Mouse (Mus musculus) heart, embryonic 13.5 days (tissue): ENCODE measurements around the gene Rundc1. TPM values are rescaled to one million over a fixed set of nuclear protein-coding genes. Genes with fewer than 3 reads are reported as not detected.
"Not testable (repeated sequence)": the region's sequence is repeated elsewhere in the genome, so short reads cannot be mapped to it uniquely, and the experiment has no call there.

Experiments used
- ATAC-seq: fragments of 200-750 bp; cut with Nextera tagmentation; 2 replicates; pipeline ENCODE4 v1.8.0; 2017; ENCODE audit warnings: moderate TSS enrichment; ENCODE audit not compliant: insufficient number of reproducible peaks, low FRiP score, low TSS enrichment; ENCODE audit errors: extremely low read depth
- H3K27ac ChIP-seq: fragments of 300-500 bp; sonication (generic); replicated peaks from 2 replicates; pipeline ENCODE4 v1.5.1; 2015; ENCODE audit warnings: moderate library complexity, mild to moderate bottlenecking, inconsistent platforms
- H3K27me3 ChIP-seq: fragments of 300-500 bp; sonication (generic); replicated peaks from 2 replicates; pipeline ENCODE4 v1.6.1; 2015; ENCODE audit warnings: mild to moderate bottlenecking, inconsistent platforms
- H3K36me3 ChIP-seq: fragments of 300-500 bp; sonication (generic); 2 replicates; pipeline ENCODE4 v1.6.1; 2015; ENCODE audit warnings: mild to moderate bottlenecking, inconsistent platforms
- H3K4me1 ChIP-seq: fragments of 300-500 bp; sonication (generic); 2 replicates; pipeline ENCODE4 v1.6.1; 2015; ENCODE audit warnings: inconsistent platforms
- H3K4me2 ChIP-seq: fragments of 300-500 bp; sonication (generic); 2 replicates; pipeline ENCODE4 v1.6.1; 2015; ENCODE audit warnings: inconsistent platforms, mild to moderate bottlenecking, moderate library complexity
- H3K4me3 ChIP-seq: fragments of 300-500 bp; sonication (generic); 2 replicates; pipeline ENCODE4 v1.5.1; 2015; ENCODE audit warnings: moderate library complexity, mild to moderate bottlenecking, inconsistent platforms
- H3K9ac ChIP-seq: fragments of 300-500 bp; sonication (generic); 2 replicates; pipeline ENCODE4 v1.6.1; 2015; ENCODE audit warnings: inconsistent platforms, mild to moderate bottlenecking, moderate library complexity
- H3K9me3 ChIP-seq: fragments of 300-500 bp; sonication (generic); 2 replicates; pipeline ENCODE4 v1.6.1; 2016; ENCODE audit warnings: inconsistent platforms
- WGBS: fragments of 180-500 bp; shearing (Covaris S2); methylation state at CpG from one replicate; pipeline ENCODE4 v1.1.7; 2015; ENCODE audit warnings: mixed read lengths; 5-methylcytosine and 5-hydroxymethylcytosine counted together
- polyA plus RNA-seq: library from polyadenylated mRNA; unstranded; fragments of >200 nt; fragmentation: Nextera tagmentation; extraction: Ambion mirVana; gene quantifications from 2 replicates; pipeline ENCODE4 v1.2.1, GENCODE M21; 2015

Gene Rundc1
- polyA plus RNA-seq, 1 experiment from 2014 or later = 13.1 TPM

DNA sequence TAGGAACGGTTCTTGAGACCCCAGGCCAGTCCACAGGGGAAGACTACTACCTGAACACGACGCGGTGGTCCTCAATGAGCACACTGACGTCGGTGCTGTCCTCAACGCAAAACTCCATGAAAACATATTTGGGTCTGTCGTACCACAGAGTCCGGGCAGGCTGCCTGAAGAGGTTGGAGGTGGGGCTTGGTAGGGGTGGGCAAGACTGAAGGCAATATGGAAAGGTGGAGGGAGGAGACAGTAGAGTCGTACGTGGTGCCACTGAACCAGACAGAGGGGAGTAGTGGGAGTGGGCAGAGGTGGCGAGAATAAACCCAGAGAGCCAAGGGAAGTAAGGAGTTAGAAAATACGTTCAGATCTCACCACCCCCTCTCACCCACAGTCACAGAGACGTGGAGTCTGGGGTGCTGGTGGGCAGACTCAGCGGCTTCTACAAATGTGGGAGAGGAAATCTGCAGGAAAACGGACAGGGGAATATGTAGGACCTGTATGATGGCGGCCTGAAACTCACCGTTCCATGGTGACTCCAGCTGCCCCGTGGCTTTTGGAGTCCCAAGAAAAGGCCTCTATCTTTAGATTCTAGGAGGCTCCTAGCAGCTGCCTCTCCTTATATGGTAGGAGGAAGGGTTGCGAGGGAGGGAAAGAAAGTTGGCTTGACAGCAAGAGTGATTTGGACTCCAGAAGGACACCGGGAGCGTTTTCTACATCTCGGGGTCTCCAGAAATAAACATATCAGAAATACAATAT is 607 bp upstream of the Rundc1 start, which contains the start of gene Gm27029:
Gene Gm27029, minus strand, starts transcription at position 692 of the 747 bp plus-strand sequence.
- H3K9me3 ChIP-seq = no peaks in the 10 kb centered on the region
- ATAC-seq = peak; percentile 44

GRCm38 (mm10) chr11:101426165-101426564 is 1.3 kb downstream of the Rundc1 start:
- peaks cover 37% of the 10 kb centered on the region for H3K4me1 ChIP-seq

More for the DNA sequence above, 607 bp upstream of the Rundc1 start, which contains the start of gene Gm27029:
- H3K27me3 ChIP-seq = no peaks in the 10 kb centered on the region
- peak within 1 kb of the TSS; percentile 99 for H3K27ac ChIP-seq
- 2% methylated on average over 23 of the region's 23 CpGs for WGBS
- peak within 1 kb of the TSS; percentile 91 for H3K9ac ChIP-seq
- H3K36me3 ChIP-seq = peaks cover 29% of the 10 kb centered on the region
- peak within 1 kb of the TSS; percentile 85 for H3K4me2 ChIP-seq
- H3K4me1 ChIP-seq = peaks cover 37% of the 10 kb centered on the region
- H3K4me3 ChIP-seq = peak within 1 kb of the TSS; percentile 94

DNA sequence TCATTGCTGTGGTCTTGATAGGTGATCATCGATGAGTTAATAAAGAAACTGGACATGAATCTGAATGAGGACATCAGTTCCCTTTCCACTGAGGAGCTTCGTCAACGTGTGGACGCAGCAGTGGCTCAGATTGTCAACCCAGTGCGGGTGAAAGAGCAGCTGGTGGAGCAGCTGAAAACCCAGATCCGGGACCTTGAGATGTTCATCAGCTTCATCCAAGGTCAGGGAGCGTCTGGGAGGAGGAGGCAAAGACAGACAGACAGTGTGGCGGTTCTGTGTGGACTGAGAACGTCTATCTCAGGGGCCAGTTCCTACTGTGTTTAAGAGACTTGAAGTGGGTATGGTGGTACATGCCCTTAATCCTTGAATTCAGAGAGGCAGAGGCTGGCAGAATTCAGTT is 6.4 kb downstream of the Rundc1 start:
- WGBS = 89% methylated on average over 9 of the region's 9 CpGs
- Histone ChIP-seq H3K4me2 (no peak overlapping the region), H3K4me3 (no peak overlapping the region), H3K4me1 (peaks cover 9% of the 10 kb centered on the region), H3K27me3 (no peaks in the 10 kb centered on the region), H3K9ac (no peak overlapping the region), H3K9me3 (no peaks in the 10 kb centered on the region), H3K36me3 (peaks cover 71% of the 10 kb centered on the region), H3K27ac (no peak overlapping the region)
- no peak for ATAC-seq

More at GRCm38 (mm10) chr11:101426165-101426564, 1.3 kb downstream of the Rundc1 start:
- H3K4me3 ChIP-seq = peak overlapping the region; percentile 94
- H3K27ac ChIP-seq = no peak overlapping the region
- H3K27me3 ChIP-seq = no peaks in the 10 kb centered on the region
- peaks cover 29% of the 10 kb centered on the region for H3K36me3 ChIP-seq
- H3K9me3 ChIP-seq = no peaks in the 10 kb centered on the region
- peak overlapping the region; percentile 85 for H3K4me2 ChIP-seq
- no peak for ATAC-seq
- WGBS = 44% methylated on average over 8 of the region's 8 CpGs
- H3K9ac ChIP-seq = peak overlapping the region; percentile 91

DNA sequence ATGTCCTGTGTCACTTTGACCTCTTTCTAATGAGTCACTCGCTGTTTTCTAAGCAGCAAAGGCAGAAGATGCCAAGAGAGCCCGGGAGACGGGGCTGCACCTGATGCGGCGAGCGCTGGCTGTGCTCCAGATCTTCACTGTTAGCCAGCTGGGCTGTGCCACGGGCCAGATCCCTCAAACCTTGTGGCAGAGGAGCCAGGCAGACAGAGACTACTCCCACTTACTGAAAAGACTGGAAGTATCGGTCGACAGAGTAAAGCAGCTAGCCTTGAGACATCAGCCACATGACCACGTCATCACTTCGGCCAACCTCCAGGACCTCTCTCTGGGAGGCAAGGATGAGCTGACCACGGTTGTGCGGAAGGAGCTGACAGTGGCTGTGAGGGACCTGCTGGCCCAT is 8.5 kb downstream of the Rundc1 start:
- 84% methylated on average over 13 of the region's 13 CpGs for WGBS
- Histone ChIP-seq H3K4me1 (no peaks in the 10 kb centered on the region), H3K4me2 (no peak overlapping the region), H3K36me3 (peaks cover 72% of the 10 kb centered on the region), H3K4me3 (no peak overlapping the region), H3K9me3 (no peaks in the 10 kb centered on the region), H3K9ac (no peak overlapping the region), H3K27me3 (no peaks in the 10 kb centered on the region), H3K27ac (no peak overlapping the region)
- no peak for ATAC-seq

GRCm38 (mm10) chr11:101435831-101436230 is 10.9 kb downstream of the Rundc1 start:
- H3K27ac ChIP-seq = no peak overlapping the region
- H3K9me3 ChIP-seq = no peaks in the 10 kb centered on the region
- H3K4me2 ChIP-seq = no peak overlapping the region
- no peaks in the 10 kb centered on the region for H3K4me1 ChIP-seq
- H3K36me3 ChIP-seq = peaks cover 55% of the 10 kb centered on the region
- no peaks in the 10 kb centered on the region for H3K27me3 ChIP-seq
- ATAC-seq = no peak
- 70% methylated on average over 4 of the region's 4 CpGs for WGBS
- no peak overlapping the region for H3K4me3 ChIP-seq
- no peak overlapping the region for H3K9ac ChIP-seq

- H3K9ac ChIP-seq = no peak overlapping the region
- no peak overlapping the region for H3K4me3 ChIP-seq
- no peak for ATAC-seq
- peaks cover 44% of the 10 kb centered on the region for H3K36me3 ChIP-seq
- H3K27me3 ChIP-seq = no peaks in the 10 kb centered on the region
- H3K4me2 ChIP-seq = no peak overlapping the region
- 75% methylated on average over 4 of the region's 4 CpGs for WGBS
- H3K4me1 ChIP-seq = no peaks in the 10 kb centered on the region
- no peak overlapping the region for H3K27ac ChIP-seq
- no peaks in the 10 kb centered on the region for H3K9me3 ChIP-seq
These were observed 12.0 kb downstream of the Rundc1 start for GRCm38 (mm10) chr11:101436916-101437315.

DNA sequence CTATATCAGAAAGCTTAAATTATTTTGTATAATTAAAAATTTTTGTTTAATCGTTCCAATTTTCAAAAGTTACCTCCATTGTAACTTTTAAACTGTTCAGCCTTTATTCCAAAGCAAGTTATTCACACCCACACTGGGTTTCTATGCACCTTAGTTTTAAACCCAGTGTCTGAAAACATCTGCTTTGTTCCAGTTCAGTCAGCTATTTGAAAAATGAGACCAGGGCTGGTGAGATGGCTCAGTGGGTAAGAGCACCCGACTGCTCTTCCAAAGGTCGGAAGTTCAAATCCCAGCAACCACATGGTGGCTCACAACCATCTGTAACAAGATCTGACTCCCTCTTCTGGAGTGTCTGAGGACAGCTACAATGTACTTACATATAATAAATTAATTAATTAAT is 13.1 kb downstream of the Rundc1 start:
- WGBS = 50% methylated on average over 3 of the region's 3 CpGs
- H3K4me1 ChIP-seq, H3K4me2 ChIP-seq, H3K27ac ChIP-seq, H3K27me3 ChIP-seq, H3K9ac ChIP-seq, ATAC-seq, H3K4me3 ChIP-seq, H3K9me3 ChIP-seq: not testable (repeated sequence)
- H3K36me3 ChIP-seq = peaks cover 34% of the 10 kb centered on the region

- not testable (repeated sequence) for ATAC-seq, H3K9me3 ChIP-seq, H3K27ac ChIP-seq, H3K27me3 ChIP-seq
- peaks cover 32% of the 10 kb centered on the region for H3K36me3 ChIP-seq
- WGBS = 33% methylated on average over 15 of the region's 15 CpGs
- peaks cover 21% of the 10 kb centered on the region for H3K4me1 ChIP-seq
- H3K4me2 ChIP-seq = peak overlapping the region; percentile 59
- H3K9ac ChIP-seq = peak overlapping the region; percentile 70; the same call in 1 of the 2 replicates
- peak overlapping the region; percentile 91 for H3K4me3 ChIP-seq
These were observed 16.7 kb downstream of the Rundc1 start for GRCm38 (mm10) chr11:101441450-101442126.

DNA sequence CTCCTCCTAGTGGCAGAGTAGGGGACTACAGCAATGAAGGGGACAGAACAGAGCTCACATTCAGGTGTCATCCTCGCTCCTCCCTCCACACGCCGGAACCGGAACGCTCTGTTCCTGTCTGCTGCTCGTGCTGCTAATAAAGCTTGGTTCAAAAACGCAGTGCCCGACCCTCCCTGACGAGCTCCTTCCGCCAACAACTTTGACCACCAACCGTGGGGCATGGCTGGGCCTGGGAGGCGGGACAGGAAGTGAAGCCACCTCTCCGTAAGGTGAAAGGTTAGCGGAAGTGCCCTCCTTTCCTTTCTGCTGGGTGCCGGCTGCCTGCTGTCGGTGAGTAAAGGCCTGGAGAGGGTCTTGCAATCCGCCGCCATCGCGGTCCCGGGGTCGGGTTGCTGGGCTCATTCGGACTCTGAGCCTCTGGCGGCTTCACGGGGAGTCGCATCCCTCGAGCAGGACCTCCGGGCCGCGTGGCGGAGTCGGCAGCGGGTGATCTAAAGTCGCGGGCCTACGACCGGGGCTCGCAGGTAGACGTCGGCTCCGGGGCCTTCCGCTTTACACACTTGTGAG is 17.3 kb downstream of the Rundc1 start, which contains the start of gene Rpl27:
Gene Rpl27, plus strand, starts transcription at position 172 of the 567 bp plus-strand sequence.
- Histone ChIP-seq H3K36me3 (peaks cover 33% of the 10 kb centered on the region), H3K9ac (peak within 1 kb of the TSS; percentile 97), H3K27me3 (no peaks in the 10 kb centered on the region), H3K4me2 (peak within 1 kb of the TSS; percentile 86), H3K4me1 (peaks cover 21% of the 10 kb centered on the region), H3K4me3 (peak within 1 kb of the TSS; percentile 91), H3K9me3 (no peaks in the 10 kb centered on the region), H3K27ac (peak within 1 kb of the TSS; percentile 91)
- WGBS = under 1% methylated on average over 42 of the region's 42 CpGs
- peak; percentile 99 for ATAC-seq

DNA sequence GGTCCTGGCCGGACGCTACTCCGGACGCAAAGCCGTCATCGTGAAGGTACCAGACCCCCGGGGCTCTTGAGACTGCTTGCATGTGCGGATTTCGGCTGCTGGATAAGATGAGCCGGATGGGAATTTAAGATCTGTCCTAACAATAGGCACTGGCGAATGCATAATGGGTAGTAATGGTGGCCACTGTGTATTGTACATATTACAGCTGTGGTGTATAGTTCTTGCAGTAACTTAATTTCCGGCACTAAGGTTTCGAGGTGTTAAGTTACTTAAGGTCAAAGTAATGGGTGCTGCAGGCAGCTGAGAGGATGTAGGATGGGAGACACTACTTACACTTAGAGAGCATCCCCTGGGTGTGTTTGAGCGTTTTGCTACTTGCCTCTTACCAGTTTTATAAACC is 17.9 kb downstream of the Rundc1 start:
- no peak for ATAC-seq
- Histone ChIP-seq H3K36me3 (peaks cover 33% of the 10 kb centered on the region), H3K27ac (peak overlapping the region; percentile 91), H3K27me3 (no peaks in the 10 kb centered on the region), H3K9ac (peak overlapping the region; percentile 97), H3K4me3 (peak overlapping the region; percentile 91), H3K9me3 (no peaks in the 10 kb centered on the region), H3K4me2 (peak overlapping the region; percentile 86), H3K4me1 (peaks cover 21% of the 10 kb centered on the region)
- WGBS = under 1% methylated on average over 14 of the region's 14 CpGs

DNA sequence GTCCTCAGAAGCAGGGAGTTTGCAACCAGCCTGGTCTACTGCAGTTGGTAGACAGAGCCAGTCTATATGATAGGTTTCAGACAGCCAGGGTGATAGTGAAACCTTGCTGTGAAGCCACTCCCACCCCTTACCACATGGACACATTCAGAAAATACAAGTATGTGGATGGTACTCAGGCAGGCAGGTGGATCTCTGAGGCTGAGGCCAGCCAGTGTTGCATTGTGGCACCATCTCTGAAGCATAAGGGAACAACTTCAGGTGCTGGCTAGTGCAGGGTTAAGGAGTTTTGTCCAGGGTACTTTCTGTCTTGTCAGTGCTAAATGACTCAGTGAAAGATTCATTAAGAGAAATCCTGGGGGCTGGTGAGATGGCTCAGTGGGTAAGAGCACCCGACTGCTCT is 21.4 kb downstream of the Rundc1 start:
- ATAC-seq = no peak
- Histone ChIP-seq H3K4me2 (no peak overlapping the region), H3K9ac (no peak overlapping the region), H3K9me3 (no peaks in the 10 kb centered on the region), H3K4me3 (no peak overlapping the region), H3K27ac (no peak overlapping the region), H3K27me3 (no peaks in the 10 kb centered on the region), H3K36me3 (peaks cover 33% of the 10 kb centered on the region), H3K4me1 (peaks cover 34% of the 10 kb centered on the region)
- WGBS = 81% methylated on average over 1 of the region's 1 CpGs
